In genomic region chr8:80996632-80997031, GRCm38 (mm10) we compare ENCODE assay signal across 10 mouse cellular contexts. TPM values are rescaled to one million over a fixed set of nuclear protein-coding genes. Genes with fewer than 3 reads are reported as not detected.
DNase-seq lines count a peak whose midpoint lies in the region; TF ChIP-seq lines count a peak whose summit lies in the region.
"Had no signal": no experiment of that assay in that cellular context is flagged by ENCODE, and none has a peak within 500 bp of the region (broad histone marks: within the 10 kb centered on the region; RNA-seq: fewer than 3 reads in every experiment).

No protein-coding gene starts in this region.

- H3K9ac ChIP-seq in MEL (ENCODE audit: control insufficient read depth, low read depth, low read length, poor library complexity, severe bottlenecking) = no peak overlapping the region

- H3K27me3 ChIP-seq in MEL (ENCODE audit: control insufficient read depth in 1 of 2, insufficient read depth in 2 of 2, low read length in 2 of 2) = no peaks in the 10 kb centered on the region

- no peaks in the 10 kb centered on the region for H3K4me1 ChIP-seq in MEL (ENCODE audit: control insufficient read depth in 1 of 2, insufficient read depth in 2 of 2, low read length in 2 of 2)

- no peaks in the 10 kb centered on the region for H3K79me2 ChIP-seq in MEL (ENCODE audit: control insufficient read depth, insufficient read depth, low read length, poor library complexity)

- peak; percentile 46 for DNase-seq in cerebellum, adult 9-10 months
- no peak for DNase-seq in cerebellum, adult 11 months
- DNase-seq in left cerebral cortex, adult 2 months (ENCODE audit: extremely low spot score in 1 of 2, low spot score in 2 of 2) = no peak
- DNase-seq in left cerebral cortex, postnatal 4 days = no peak
- DNase-seq in MEL (ENCODE audit: low read depth, low spot score) = peak; percentile 42
- peak; percentile 53 for DNase-seq in naive thymus-derived CD4-positive, alpha-beta T cell, adult 2 months (ENCODE audit: low read depth)
- no peak for DNase-seq in adrenal gland, adult 8-10 months
- no peak for DNase-seq in frontal cortex, postnatal 10 days (ENCODE audit: low spot score in 2 of 2)
- DNase-seq: liver; right cerebral cortex, postnatal 4 days had no signal

- TF ChIP-seq POLR2A in MEL (IDR thresholded peaks at IDR 0.05; ENCODE audit: control insufficient read depth in 1 of 2, insufficient read depth in 1 of 2, low read depth in 1 of 2, low read length in 2 of 2, poor library complexity in 1 of 2) = no peak

- no peak overlapping the region for H3K27ac ChIP-seq in left cerebral cortex, adult 2 months
- H3K27ac ChIP-seq in MEL (ENCODE audit: control insufficient read depth, low read depth, low read length) = no peak overlapping the region

- no peak for TF ChIP-seq EP300 in MEL (IDR thresholded peaks at IDR 0.05; ENCODE audit: low read depth in 1 of 2, low read length in 2 of 2)

- peaks cover 0 to 25% of the 10 kb centered on the region in 2 experiments; a peak in 2 of 4 replicates for H3K36me3 ChIP-seq in MEL (ENCODE audit: control insufficient read depth in 1 of 2, insufficient read depth in 2 of 2, low read length in 2 of 2)

- H3K9me3 ChIP-seq in MEL (replicated peaks; ENCODE audit: insufficient read depth, low read length) = no peaks in the 10 kb centered on the region

- no peak overlapping the region for H3K4me3 ChIP-seq in left cerebral cortex, adult 2 months
- no peak overlapping the region for H3K4me3 ChIP-seq in MEL (ENCODE audit: control insufficient read depth in 1 of 2, insufficient read depth in 1 of 2, low read depth in 2 of 2, low read length in 2 of 2)

- intact Hi-C loops in left cerebral cortex, adult 2 months (cut with DNase I) = loop anchor here (2.0 to 5.0 kb wide), 2 partner anchors 224 to 244 kb away; no protein-coding TSS in a partner anchor
- intact Hi-C loops in left cerebral cortex, postnatal 4 days (cut with DNase I) = no loop called here

- peak; percentile 76 for TF ChIP-seq CTCF in left cerebral cortex, adult 2 months (IDR thresholded peaks at IDR 0.05)
- TF ChIP-seq CTCF in MEL (IDR thresholded peaks at IDR 0.05 in 2 of 3, conservative IDR thresholded peaks at IDR 0.05 in 1 of 3; ENCODE audit: control insufficient read depth in 1 of 3, insufficient read depth in 1 of 3, low read depth in 2 of 3, low read length in 3 of 3, poor library complexity in 1 of 3, severe bottlenecking in 1 of 3) = peak in 1 of 3 experiments; percentile 63; a peak in 2 of 6 replicates

- TF ChIP-seq RAD21 in MEL (IDR thresholded peaks at IDR 0.05; ENCODE audit: low read depth, low read length) = peak; percentile 84

TF ChIP-seq in MEL, 35 proteins besides CTCF, POLR2A, EP300 and RAD21:
- TF ChIP-seq SMC3 (IDR thresholded peaks at IDR 0.05; ENCODE audit: low read depth, low read length) (peak; percentile 57), CHD1 (IDR thresholded peaks at IDR 0.05; ENCODE audit: low read depth, low read length) (no peak), GATA1 (IDR thresholded peaks at IDR 0.05; ENCODE audit: low read depth, low read length) (no peak), POLR2AphosphoS2 (IDR thresholded peaks at IDR 0.05; ENCODE audit: low read length) (no peak), SIN3A (IDR thresholded peaks at IDR 0.05; ENCODE audit: low read length) (peak; percentile 27; the same call in 1 of the 2 replicates), ZKSCAN1 (IDR thresholded peaks at IDR 0.05; ENCODE audit: low read depth, low read length) (0 out of 2 replicates have a peak, but pooled peaks have one; percentile 40), JUND (IDR thresholded peaks at IDR 0.05; ENCODE audit: low read depth, low read length) (no peak), ZC3H11A (IDR thresholded peaks at IDR 0.05; ENCODE audit: low read depth, low read length) (peak; percentile 66), ZNF384 (IDR thresholded peaks at IDR 0.05; ENCODE audit: low read depth, low read length) (peak; percentile 92)

RNA-seq across cellular contexts. Expression of gene Usp38, which starts 18.1 kb away (rescaled TPM):
- 10 to 100 TPM; 23.0 to 24.3 TPM for total RNA-seq in left cerebral cortex, adult 2 months (2021)
- 10 to 100 TPM; 26.6 to 27.2 TPM for total RNA-seq in left cerebral cortex, postnatal 4 days (2021)
- 27.5 and 32.3 TPM in 2 replicates for total RNA-seq in MEL (2012; rRNA removed)
- polyA plus RNA-seq in MEL (2012; ENCODE audit: insufficient read depth in 1 of 2, insufficient read length in 2 of 2, low read depth in 1 of 2, low replicate concordance in 2 of 2, missing spikeins in 1 of 2) = 10 to 100 TPM in 1 of 2 experiments, not detected in 1; 22.6 TPM
- total RNA-seq in adrenal gland, adult 8-10 months (2022) = 10 to 100 TPM; 22.8 to 24.4 (median 23.3) TPM

Comparison
In these comparisons a context has a peak if more than half of its experiments do, and no peak if none do; other contexts are left out.
1. DNase-seq: peak in cerebellum, adult 9-10 months (single experiment), MEL (single experiment) and naive thymus-derived CD4-positive, alpha-beta T cell, adult 2 months (single experiment); none in cerebellum, adult 11 months (single experiment), left cerebral cortex, adult 2 months (0 of 2), left cerebral cortex, postnatal 4 days (single experiment), adrenal gland, adult 8-10 months (single experiment) and frontal cortex, postnatal 10 days (0 of 2).